Mouse (Mus musculus) heart, embryonic 11.5 days (tissue): ENCODE results near the gene Grpel1. TPM values are rescaled to one million over a fixed set of nuclear protein-coding genes. Genes with fewer than 3 reads are reported as not detected.

Source experiments
- ATAC-seq: fragments of 200-750 bp; cut with Nextera tagmentation; replicated peaks from 2 replicates; pipeline ENCODE4 v1.8.0; 2017; ENCODE audit warnings: moderate library complexity; ENCODE audit not compliant: insufficient number of reproducible peaks, low FRiP score, low TSS enrichment
- H3K27ac ChIP-seq: fragments of 300-500 bp; sonication (generic); 2 replicates; pipeline ENCODE4 v1.5.1; 2014; ENCODE audit warnings: mild to moderate bottlenecking, low read depth, low read length
- H3K27me3 ChIP-seq: fragments of 300-500 bp; sonication (generic); 2 replicates; pipeline ENCODE4 v1.6.1; 2014; ENCODE audit warnings: mild to moderate bottlenecking, low read length, mixed read lengths; ENCODE audit not compliant: control insufficient read depth, insufficient read depth
- H3K36me3 ChIP-seq: fragments of 300-500 bp; sonication (generic); 2 replicates; pipeline ENCODE4 v1.6.1; 2014; ENCODE audit warnings: mild to moderate bottlenecking, low read length, moderate library complexity, mixed read lengths; ENCODE audit not compliant: control insufficient read depth, insufficient read depth
- H3K4me1 ChIP-seq: fragments of 300-500 bp; sonication (generic); 2 replicates; pipeline ENCODE4 v1.6.1; 2014; ENCODE audit warnings: low read length; ENCODE audit not compliant: control insufficient read depth, insufficient read depth
- H3K4me2 ChIP-seq: fragments of 300-500 bp; sonication (generic); 2 replicates; pipeline ENCODE4 v1.6.1; 2014; ENCODE audit warnings: mild to moderate bottlenecking, moderate library complexity
- H3K4me3 ChIP-seq: fragments of 300-500 bp; sonication (generic); 2 replicates; pipeline ENCODE4 v1.5.1; 2014; ENCODE audit warnings: low read depth, low read length
- H3K9ac ChIP-seq: fragments of 300-500 bp; sonication (generic); 2 replicates; pipeline ENCODE4 v1.6.1; 2014; ENCODE audit warnings: mild to moderate bottlenecking, low read depth, low read length, moderate library complexity
- H3K9me3 ChIP-seq: fragments of 300-500 bp; sonication (generic); replicated peaks from 2 replicates; pipeline ENCODE4 v1.6.1; 2016; ENCODE audit warnings: low read length; ENCODE audit not compliant: control insufficient read depth
- WGBS: fragments of 180-500 bp; shearing (Covaris S2); extraction: QIAGEN DNeasy Blood & Tissue Kit; methylation state at CpG from one replicate; pipeline ENCODE4 v1.1.7; 2014; ENCODE audit not compliant: insufficient replicate concordance; 5-methylcytosine and 5-hydroxymethylcytosine counted together
- polyA plus RNA-seq: library from polyadenylated mRNA; unstranded; fragments of >200 nt; fragmentation: Nextera tagmentation; extraction: Ambion mirVana; gene quantifications from 2 replicates; pipeline ENCODE4 v1.2.1, GENCODE M21; 2014

Grpel1 gene
- polyA plus RNA-seq, 1 experiment from 2014 or later, result 63.8 TPM

DNA sequence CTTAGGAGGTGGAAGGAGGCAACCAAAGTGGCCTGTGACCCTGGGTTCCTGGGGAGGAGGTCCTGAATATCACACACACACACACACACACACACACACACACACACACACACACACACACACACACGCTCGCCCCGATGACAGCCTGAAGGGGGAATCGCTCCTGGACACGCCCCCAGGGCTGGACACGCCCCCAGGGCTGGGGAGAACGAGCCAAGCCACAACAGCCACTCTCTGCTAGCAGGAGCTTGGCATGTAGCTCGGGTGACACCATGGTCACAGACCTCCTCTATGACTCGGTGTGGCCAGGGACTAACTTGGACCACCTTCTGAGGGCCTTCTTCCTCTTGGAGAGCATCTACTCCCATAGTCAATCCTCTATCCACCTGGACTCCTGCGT lies 13.7 kb upstream of the Grpel1 start:
- Histone ChIP-seq H3K27me3 (0 out of 2 replicates have a peak, but pooled peaks cover 2% of the 10 kb centered on the region), H3K9ac (no peak overlapping the region), H3K4me3 (no peak overlapping the region), H3K4me2 (no peak overlapping the region), H3K27ac (no peak overlapping the region), H3K36me3 (no peaks in the 10 kb centered on the region), H3K4me1 (peaks cover 9% of the 10 kb centered on the region), H3K9me3 (no peaks in the 10 kb centered on the region)
- ATAC-seq, result no peak
- 27% methylated on average over 10 of the region's 10 CpGs for WGBS

DNA sequence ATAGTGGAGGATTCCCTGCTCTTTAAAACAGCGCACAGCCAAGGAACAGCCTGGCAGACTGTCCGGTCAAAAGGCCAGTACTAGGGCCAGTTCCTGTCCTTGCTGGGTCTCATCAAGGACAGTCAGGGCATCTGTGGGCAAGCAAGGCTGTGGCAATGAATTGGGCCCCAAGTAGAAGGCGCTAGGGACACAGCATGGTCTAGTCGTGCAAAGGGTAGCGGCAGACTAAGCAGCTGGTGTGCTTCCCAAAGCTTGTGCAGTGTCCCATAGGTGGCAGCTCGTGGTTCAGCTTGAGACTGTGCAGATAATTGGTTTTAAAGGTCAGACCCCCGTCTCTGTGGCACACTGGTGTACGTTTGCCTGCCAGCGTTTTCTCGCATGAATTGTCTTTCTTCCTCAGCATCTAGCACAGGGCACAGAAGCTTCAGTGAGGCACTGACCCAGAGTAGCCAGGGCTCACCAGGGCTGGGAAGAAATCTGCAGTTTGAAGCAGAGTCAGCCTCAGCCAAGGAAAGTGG lies 12.9 kb upstream of the Grpel1 start:
- H3K36me3 ChIP-seq, result no peaks in the 10 kb centered on the region
- H3K4me3 ChIP-seq, result no peak overlapping the region
- no peaks in the 10 kb centered on the region for H3K9me3 ChIP-seq
- no peak overlapping the region for H3K27ac ChIP-seq
- ATAC-seq, result no peak
- no peak overlapping the region for H3K9ac ChIP-seq
- peaks cover 9% of the 10 kb centered on the region for H3K4me1 ChIP-seq
- WGBS, result 70% methylated on average over 10 of the region's 10 CpGs
- no peaks in the 10 kb centered on the region for H3K27me3 ChIP-seq
- H3K4me2 ChIP-seq, result no peak overlapping the region

GRCm38 (mm10) chr5:36452821-36453220 lies 12.0 kb upstream of the Grpel1 start:
- no peaks in the 10 kb centered on the region for H3K9me3 ChIP-seq
- H3K4me3 ChIP-seq, result no peak overlapping the region
- H3K36me3 ChIP-seq, result no peaks in the 10 kb centered on the region
- no peak overlapping the region for H3K9ac ChIP-seq
- ATAC-seq, result no peak
- H3K4me1 ChIP-seq, result peaks cover 9% of the 10 kb centered on the region
- H3K27me3 ChIP-seq, result no peaks in the 10 kb centered on the region
- no peak overlapping the region for H3K4me2 ChIP-seq
- WGBS, result 83% methylated on average over 6 of the region's 6 CpGs
- H3K27ac ChIP-seq, result no peak overlapping the region

DNA sequence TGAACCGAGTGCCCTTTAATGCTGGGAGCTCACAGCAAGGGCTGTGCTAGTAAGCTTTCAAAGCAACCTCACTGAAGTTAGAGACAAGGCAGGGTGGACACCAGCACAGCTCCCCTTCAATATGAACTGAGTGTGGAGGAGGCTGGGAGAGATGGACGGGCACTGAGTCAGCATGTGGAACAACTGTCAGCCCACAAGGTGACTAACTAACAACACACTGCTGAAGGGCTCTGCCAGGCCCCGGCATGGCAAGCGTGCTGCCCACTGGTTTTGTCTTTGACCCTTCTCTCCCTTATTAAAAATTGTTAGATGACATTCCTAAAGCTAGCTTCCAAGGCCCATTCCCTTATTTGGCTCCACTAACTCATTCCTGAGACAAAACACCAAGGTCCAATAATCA lies 7.1 kb upstream of the Grpel1 start:
- no peaks in the 10 kb centered on the region for H3K36me3 ChIP-seq
- no peaks in the 10 kb centered on the region for H3K9me3 ChIP-seq
- H3K4me3 ChIP-seq, result no peak overlapping the region
- peaks cover 1% of the 10 kb centered on the region; the same call in 1 of the 2 replicates for H3K4me1 ChIP-seq
- H3K4me2 ChIP-seq, result no peak overlapping the region
- no peaks in the 10 kb centered on the region for H3K27me3 ChIP-seq
- H3K27ac ChIP-seq, result no peak overlapping the region
- no peak for ATAC-seq
- no peak overlapping the region for H3K9ac ChIP-seq
- WGBS, result 59% methylated on average over 4 of the region's 4 CpGs

DNA sequence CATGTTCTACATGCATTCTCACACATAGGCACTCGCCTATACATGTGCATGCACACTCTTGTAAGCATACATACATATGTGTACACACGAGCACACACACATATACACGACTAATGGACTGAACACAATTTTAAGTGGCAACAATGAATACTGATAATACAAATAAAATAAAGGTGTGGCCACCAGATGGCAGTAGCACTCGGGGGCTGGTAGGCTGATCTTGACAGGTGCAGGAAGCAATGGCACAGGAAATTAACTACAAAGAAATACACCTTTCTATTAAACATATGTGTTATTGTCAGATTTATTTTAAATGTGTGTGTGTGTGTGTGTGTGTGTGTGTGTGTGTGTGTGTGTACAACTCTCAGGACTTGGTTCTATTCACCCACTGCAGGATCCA lies 5.9 kb upstream of the Grpel1 start:
- Histone ChIP-seq H3K27me3 (no peaks in the 10 kb centered on the region), H3K4me3 (no peak overlapping the region), H3K9ac (no peak overlapping the region), H3K4me1 (peaks cover 3% of the 10 kb centered on the region; the same call in 1 of the 2 replicates), H3K27ac (no peak overlapping the region), H3K36me3 (no peaks in the 10 kb centered on the region), H3K4me2 (no peak overlapping the region), H3K9me3 (no peaks in the 10 kb centered on the region)
- ATAC-seq, result no peak
- WGBS, result 11% methylated on average over 4 of the region's 4 CpGs

DNA sequence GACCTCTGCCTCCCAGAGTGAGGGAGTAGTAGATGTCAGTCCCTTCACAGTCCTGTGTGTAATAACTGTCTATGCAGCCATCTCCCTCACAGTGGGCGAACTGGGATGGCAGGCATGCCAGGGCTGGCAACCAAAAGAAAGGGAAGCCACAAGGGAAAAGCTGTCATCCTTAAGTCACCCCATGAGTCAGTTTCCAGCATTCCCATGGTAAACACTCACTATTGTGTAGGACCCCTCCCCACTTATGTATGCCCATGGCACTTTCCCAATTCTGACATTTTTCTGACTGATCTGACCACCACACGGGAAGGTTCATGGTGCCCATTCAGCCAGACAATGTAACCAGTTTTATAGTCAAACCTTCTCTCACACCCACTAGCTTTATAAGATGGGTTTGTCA lies 4.1 kb upstream of the Grpel1 start:
- H3K9ac ChIP-seq, result no peak overlapping the region
- no peak overlapping the region for H3K4me3 ChIP-seq
- no peaks in the 10 kb centered on the region for H3K9me3 ChIP-seq
- ATAC-seq, result no peak
- peaks cover 7% of the 10 kb centered on the region for H3K4me1 ChIP-seq
- no peak overlapping the region for H3K27ac ChIP-seq
- H3K36me3 ChIP-seq, result no peaks in the 10 kb centered on the region
- H3K27me3 ChIP-seq, result no peaks in the 10 kb centered on the region
- WGBS, result 79% methylated on average over 2 of the region's 2 CpGs
- H3K4me2 ChIP-seq, result no peak overlapping the region

DNA sequence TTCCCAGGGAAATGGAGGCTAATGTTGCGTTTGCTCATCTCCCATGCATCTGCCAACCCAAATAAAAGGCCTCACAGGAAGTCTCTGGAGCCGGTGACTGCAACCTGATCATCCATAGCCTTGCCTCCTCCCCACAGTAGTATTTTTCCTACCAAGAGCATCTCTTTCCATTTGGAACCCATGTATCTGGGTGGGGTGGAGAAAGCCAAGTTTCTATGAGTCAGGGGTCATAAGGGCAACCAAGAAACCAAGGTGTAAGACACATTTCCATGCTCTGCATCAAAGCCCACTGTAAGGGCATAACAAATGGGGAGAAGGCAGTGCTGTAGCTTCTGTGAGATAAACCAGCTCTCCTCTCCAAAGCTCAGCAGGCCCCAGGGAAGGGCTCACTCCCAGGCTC lies 3.6 kb upstream of the Grpel1 start:
- 57% methylated on average over 2 of the region's 2 CpGs for WGBS
- Histone ChIP-seq H3K27me3 (no peaks in the 10 kb centered on the region), H3K9me3 (no peaks in the 10 kb centered on the region), H3K27ac (no peak overlapping the region), H3K4me1 (peaks cover 12% of the 10 kb centered on the region), H3K9ac (no peak overlapping the region), H3K4me2 (no peak overlapping the region), H3K4me3 (no peak overlapping the region), H3K36me3 (no peaks in the 10 kb centered on the region)
- no peak for ATAC-seq

DNA sequence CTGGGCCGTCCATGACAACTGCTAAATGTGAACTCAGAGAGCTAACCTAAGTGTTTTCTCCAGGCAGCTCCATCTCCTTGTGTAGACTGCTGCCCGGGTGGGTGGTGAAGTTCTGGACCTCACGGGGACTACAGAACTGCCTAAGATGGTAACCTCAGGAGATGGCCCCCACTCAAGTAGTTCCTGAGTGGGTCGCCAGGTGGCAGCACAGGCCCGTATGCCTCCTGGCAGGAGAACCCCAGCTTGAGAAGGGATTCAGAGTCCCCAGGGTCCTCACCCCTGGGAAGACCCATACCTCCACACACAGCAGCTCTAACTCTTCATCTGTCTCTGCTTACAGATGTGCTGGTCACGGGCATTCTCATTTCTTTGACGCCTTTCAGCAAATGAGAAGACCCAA lies 2.0 kb upstream of the Grpel1 start:
- no peak overlapping the region for H3K4me3 ChIP-seq
- peaks cover 13% of the 10 kb centered on the region for H3K4me1 ChIP-seq
- no peaks in the 10 kb centered on the region for H3K27me3 ChIP-seq
- no peak overlapping the region for H3K9ac ChIP-seq
- no peaks in the 10 kb centered on the region for H3K9me3 ChIP-seq
- no peaks in the 10 kb centered on the region for H3K36me3 ChIP-seq
- H3K27ac ChIP-seq, result no peak overlapping the region
- WGBS, result 19% methylated on average over 7 of the region's 7 CpGs
- no peak overlapping the region for H3K4me2 ChIP-seq
- ATAC-seq, result no peak

DNA sequence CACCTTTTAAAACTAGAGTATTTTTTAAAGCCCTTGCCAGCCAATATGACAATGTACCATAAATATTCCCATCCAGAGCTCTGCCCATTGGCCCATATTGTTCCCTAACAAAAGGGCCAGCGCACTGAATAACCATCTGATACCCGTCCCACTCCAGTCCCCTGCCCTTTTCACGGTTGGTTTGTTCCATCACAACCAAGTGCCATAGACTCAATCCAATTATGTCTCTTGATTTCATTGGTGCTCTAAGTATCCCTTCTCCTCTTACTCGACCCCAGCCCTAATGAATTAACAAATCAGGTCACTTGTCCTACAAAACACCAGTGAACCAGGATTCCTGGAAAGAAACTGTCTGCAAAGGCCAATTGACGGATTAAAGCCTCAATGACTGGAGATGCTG lies 1.4 kb upstream of the Grpel1 start:
- no peak for ATAC-seq

More for the DNA sequence above, 1.4 kb upstream of the Grpel1 start:
- Histone ChIP-seq H3K27ac (no peak overlapping the region), H3K27me3 (no peaks in the 10 kb centered on the region), H3K9me3 (no peaks in the 10 kb centered on the region), H3K36me3 (no peaks in the 10 kb centered on the region), H3K9ac (no peak overlapping the region), H3K4me2 (no peak overlapping the region), H3K4me1 (peaks cover 13% of the 10 kb centered on the region), H3K4me3 (no peak overlapping the region)
- 61% methylated on average over 5 of the region's 5 CpGs for WGBS
